ENCODE assay signal across 15 mouse cellular contexts in the genomic region with DNA sequence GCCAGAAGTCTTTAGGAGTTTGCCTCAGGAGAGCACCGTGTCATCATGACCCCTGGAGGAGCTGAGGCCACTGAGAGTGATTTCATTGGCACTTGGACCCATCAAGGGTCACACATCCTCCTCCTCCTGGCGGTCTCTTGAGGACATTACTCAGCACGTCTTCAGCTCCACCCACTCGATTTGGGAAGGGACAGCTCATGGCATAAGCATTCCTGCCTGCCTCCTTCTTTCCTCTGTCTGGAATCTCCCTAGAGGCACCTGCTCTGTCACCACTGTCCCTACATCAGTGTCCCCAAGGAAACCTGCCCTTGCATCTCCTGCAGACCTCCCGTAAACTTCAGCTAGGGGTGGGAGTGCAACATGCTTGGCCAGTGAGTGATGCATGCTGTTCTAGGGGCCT. TPM values are rescaled to one million over a fixed set of nuclear protein-coding genes. Genes with fewer than 3 reads are reported as not detected.
DNase-seq lines count a peak whose midpoint lies in the region; ATAC-seq lines count a peak whose summit lies in the region.
"Had no signal": no experiment of that assay in that cellular context is flagged by ENCODE, and none has a peak within 500 bp of the region (broad histone marks: within the 10 kb centered on the region; RNA-seq: fewer than 3 reads in every experiment).

No protein-coding gene starts in this region.

- intact Hi-C loops in heart, postnatal 25 days (cut with DNase I) = no loop called here
- intact Hi-C loops in heart, postnatal 36 days (cut with DNase I) = loop anchor here (5.0 kb wide), 1 partner anchor 66 kb away; the partner anchor contains the start of gene Csf1
- intact Hi-C loops in left cerebral cortex, postnatal 4 days (cut with DNase I) = no loop called here

- no peak for ATAC-seq in megakaryocyte progenitor cell, adult 5-6 weeks (replicated peaks; ENCODE audit: poor library complexity)

- peak; percentile 31 for DNase-seq in heart, postnatal 25 days (ENCODE audit: low spot score)
- DNase-seq in heart, postnatal 36 days = no peak
- DNase-seq in 3134 (ENCODE audit: extremely low read depth, insufficient read length, low spot score) (peak; percentile 89), 3T3-L1 (ENCODE audit: low read depth, low spot score) (peak; percentile 98), adipocyte (ENCODE audit: low spot score) (peak; percentile 52)
- DNase-seq in left cerebral cortex, postnatal 4 days = no peak
- DNase-seq: adrenal gland, postnatal 14 days; cerebellum, adult 8-10 months; right cerebral cortex, postnatal 4 days had no signal

RNA-seq across cellular contexts. Expression of gene Eps8l3, which starts 48.5 kb away (rescaled TPM):
- not detected for total RNA-seq in heart, postnatal 25 days (2021)
- total RNA-seq in heart, postnatal 36 days (2021) = not detected
- total RNA-seq in megakaryocyte progenitor cell, adult 5-6 weeks (2015) = 0.07 and 0.12 TPM in 2 replicates
- not detected in 2 replicates for total RNA-seq in megakaryocyte progenitor cell, adult 5-6 weeks (2017)
- total RNA-seq in left cerebral cortex, postnatal 4 days (2021) = not detected
- total RNA-seq: adrenal gland, postnatal 14 days; hematopoietic stem cell, adult 5-6 weeks; layer of hippocampus, adult 8-10 months; left cerebral cortex, adult 8-10 months; megakaryocyte-erythroid progenitor cell, adult 5-6 weeks; monocyte, adult 5-6 weeks had no signal

Comparison
In these comparisons a context has a peak if more than half of its experiments do, and no peak if none do; other contexts are left out.
1. DNase-seq: peak in heart, postnatal 25 days (single experiment), 3134 (single experiment), 3T3-L1 (single experiment) and adipocyte (single experiment); none in heart, postnatal 36 days (0 of 2) and left cerebral cortex, postnatal 4 days (single experiment).